Mouse (Mus musculus) ovary, postnatal 36 days (tissue): Measurements from ENCODE around the gene Upp2.

Experiments
- DNase-seq: peaks from one replicate; pipeline ENCODE4 v3.0.0; 2022; ENCODE audit warnings: low spot score, mixed read lengths

Gene Upp2

GRCm38 (mm10) chr2:58765141-58765540, 198.0 kb downstream of the Upp2 start:
- peak; percentile 15 for DNase-seq

- DNase-seq = no peak
Measured at GRCm38 (mm10) chr2:58773833-58774232, 206.7 kb downstream of the Upp2 start.

- no peak for DNase-seq
Measured at GRCm38 (mm10) chr2:58778986-58779495, 211.9 kb downstream of the Upp2 start.

GRCm38 (mm10) chr2:58783526-58783925, 216.4 kb downstream of the Upp2 start:
- no peak for DNase-seq

GRCm38 (mm10) chr2:58786177-58786576, 219.1 kb downstream of the Upp2 start:
- no peak for DNase-seq

- DNase-seq = peak; percentile 24
Measured at GRCm38 (mm10) chr2:58786681-58787080, 219.6 kb downstream of the Upp2 start.

- no peak for DNase-seq
Measured at GRCm38 (mm10) chr2:58787360-58787759, 220.3 kb downstream of the Upp2 start.

- DNase-seq = no peak
Measured at GRCm38 (mm10) chr2:58789934-58790333, 222.8 kb downstream of the Upp2 start.

GRCm38 (mm10) chr2:58790361-58790760, 223.3 kb downstream of the Upp2 start:
- DNase-seq = no peak

- DNase-seq = no peak
Measured at GRCm38 (mm10) chr2:58794489-58794888, 227.4 kb downstream of the Upp2 start.

- DNase-seq = no peak
Measured at GRCm38 (mm10) chr2:58795432-58795831, 228.3 kb downstream of the Upp2 start.

- DNase-seq = no peak
Measured at GRCm38 (mm10) chr2:58797506-58797905, 230.4 kb downstream of the Upp2 start.

- no peak for DNase-seq
Measured at GRCm38 (mm10) chr2:58799126-58799525, 232.0 kb downstream of the Upp2 start.

- DNase-seq = no peak
Measured at GRCm38 (mm10) chr2:58799623-58800022, 232.5 kb downstream of the Upp2 start.

- no peak for DNase-seq
Measured at GRCm38 (mm10) chr2:58812941-58813340, 245.8 kb downstream of the Upp2 start.

- DNase-seq = no peak
Measured at GRCm38 (mm10) chr2:58828910-58829600, 262.0 kb downstream of the Upp2 start.

GRCm38 (mm10) chr2:58829981-58830742, 263.1 kb downstream of the Upp2 start:
- DNase-seq = peak; percentile 13

- no peak for DNase-seq
Measured at GRCm38 (mm10) chr2:58832253-58832980, 265.3 kb downstream of the Upp2 start.

- no peak for DNase-seq
Measured at GRCm38 (mm10) chr2:58841021-58841420, 273.9 kb downstream of the Upp2 start.

- no peak for DNase-seq
Measured at GRCm38 (mm10) chr2:58842443-58842842, 275.3 kb downstream of the Upp2 start.
